Mouse (Mus musculus): Measurements from ENCODE around the gene Ptprn2. TPM values are rescaled to one million over a fixed set of nuclear protein-coding genes. Genes with fewer than 3 reads are reported as not detected.

The Ptprn2 gene
- polyA plus RNA-seq, 1 experiment from 2014 or later, result 0.09 TPM

GRCm38 (mm10) chr12:117268543-117269172 is 783.1 kb downstream of the Ptprn2 start:
- Histone ChIP-seq H3K4me1 (peaks cover 12% of the 10 kb centered on the region), H3K27me3 (ENCODE audit: low read depth, poor library complexity, severe bottlenecking) (no peaks in the 10 kb centered on the region), H3K4me3 (no peak overlapping the region), H3K27ac (no peak overlapping the region), H3K9me3 (replicated peaks) (no peaks in the 10 kb centered on the region), H3K36me3 (no peaks in the 10 kb centered on the region)
- no peak for DNase-seq (ENCODE audit: low spot score)
- WGBS, result 77% methylated on average over 7 of the region's 7 CpGs

GRCm38 (mm10) chr12:117269310-117269709 is 783.8 kb downstream of the Ptprn2 start:
- peaks cover 12% of the 10 kb centered on the region for H3K4me1 ChIP-seq
- H3K27me3 ChIP-seq (ENCODE audit: low read depth, poor library complexity, severe bottlenecking), result no peaks in the 10 kb centered on the region
- H3K9me3 ChIP-seq (replicated peaks), result no peaks in the 10 kb centered on the region
- no peak for DNase-seq (ENCODE audit: low spot score)
- WGBS, result 87% methylated on average over 4 of the region's 4 CpGs
- H3K27ac ChIP-seq, result no peak overlapping the region
- H3K36me3 ChIP-seq, result no peaks in the 10 kb centered on the region
- no peak overlapping the region for H3K4me3 ChIP-seq

GRCm38 (mm10) chr12:117270199-117270598 is 784.7 kb downstream of the Ptprn2 start:
- no peaks in the 10 kb centered on the region for H3K36me3 ChIP-seq
- H3K27ac ChIP-seq, result no peak overlapping the region
- H3K4me1 ChIP-seq, result peaks cover 12% of the 10 kb centered on the region
- H3K9me3 ChIP-seq (replicated peaks), result no peaks in the 10 kb centered on the region
- 83% methylated on average over 4 of the region's 4 CpGs for WGBS
- DNase-seq (ENCODE audit: low spot score), result no peak
- H3K4me3 ChIP-seq, result no peak overlapping the region
- no peaks in the 10 kb centered on the region for H3K27me3 ChIP-seq (ENCODE audit: low read depth, poor library complexity, severe bottlenecking)

GRCm38 (mm10) chr12:117273166-117273565 is 787.6 kb downstream of the Ptprn2 start:
- WGBS, result 10% methylated on average over 4 of the region's 4 CpGs
- peaks cover 12% of the 10 kb centered on the region for H3K4me1 ChIP-seq
- H3K36me3 ChIP-seq, result no peaks in the 10 kb centered on the region
- no peak overlapping the region for H3K4me3 ChIP-seq
- H3K9me3 ChIP-seq (replicated peaks), result no peaks in the 10 kb centered on the region
- DNase-seq (ENCODE audit: low spot score), result no peak
- no peak overlapping the region for H3K27ac ChIP-seq
- no peaks in the 10 kb centered on the region for H3K27me3 ChIP-seq (ENCODE audit: low read depth, poor library complexity, severe bottlenecking)

- no peaks in the 10 kb centered on the region for H3K9me3 ChIP-seq (replicated peaks)
- 81% methylated on average over 5 of the region's 5 CpGs for WGBS
- H3K4me1 ChIP-seq, result peaks cover 12% of the 10 kb centered on the region
- no peak overlapping the region for H3K27ac ChIP-seq
- no peaks in the 10 kb centered on the region for H3K27me3 ChIP-seq (ENCODE audit: low read depth, poor library complexity, severe bottlenecking)
- no peak for DNase-seq (ENCODE audit: low spot score)
- H3K36me3 ChIP-seq, result no peaks in the 10 kb centered on the region
- no peak overlapping the region for H3K4me3 ChIP-seq
Measured at GRCm38 (mm10) chr12:117274576-117274975, 789.1 kb downstream of the Ptprn2 start.

GRCm38 (mm10) chr12:117280790-117281189 is 795.3 kb downstream of the Ptprn2 start:
- Histone ChIP-seq H3K4me1 (no peaks in the 10 kb centered on the region), H3K27me3 (ENCODE audit: low read depth, poor library complexity, severe bottlenecking) (no peaks in the 10 kb centered on the region), H3K36me3 (no peaks in the 10 kb centered on the region), H3K4me3 (no peak overlapping the region), H3K9me3 (replicated peaks) (no peaks in the 10 kb centered on the region), H3K27ac (no peak overlapping the region)
- DNase-seq (ENCODE audit: low spot score), result no peak
- 93% methylated on average over 3 of the region's 3 CpGs for WGBS

- Histone ChIP-seq H3K27me3 (ENCODE audit: low read depth, poor library complexity, severe bottlenecking) (no peaks in the 10 kb centered on the region), H3K4me1 (no peaks in the 10 kb centered on the region), H3K36me3 (no peaks in the 10 kb centered on the region), H3K9me3 (replicated peaks) (no peaks in the 10 kb centered on the region), H3K27ac (no peak overlapping the region), H3K4me3 (no peak overlapping the region)
- WGBS, result 87% methylated on average over 2 of the region's 2 CpGs
- DNase-seq (ENCODE audit: low spot score), result no peak
Measured at GRCm38 (mm10) chr12:117282659-117283058, 797.1 kb downstream of the Ptprn2 start.

- WGBS, result 86% methylated on average over 2 of the region's 2 CpGs
- Histone ChIP-seq H3K27me3 (ENCODE audit: low read depth, poor library complexity, severe bottlenecking) (no peaks in the 10 kb centered on the region), H3K27ac (no peak overlapping the region), H3K36me3 (no peaks in the 10 kb centered on the region), H3K4me1 (no peaks in the 10 kb centered on the region), H3K9me3 (replicated peaks) (no peaks in the 10 kb centered on the region), H3K4me3 (no peak overlapping the region)
- no peak for DNase-seq (ENCODE audit: low spot score)
Measured at GRCm38 (mm10) chr12:117287456-117287855, 801.9 kb downstream of the Ptprn2 start.

- H3K36me3 ChIP-seq, result no peaks in the 10 kb centered on the region
- DNase-seq (ENCODE audit: low spot score), result no peak
- H3K4me1 ChIP-seq, result no peaks in the 10 kb centered on the region
- H3K4me3 ChIP-seq, result no peak overlapping the region
- H3K9me3 ChIP-seq (replicated peaks), result no peaks in the 10 kb centered on the region
- H3K27me3 ChIP-seq (ENCODE audit: low read depth, poor library complexity, severe bottlenecking), result no peaks in the 10 kb centered on the region
- no peak overlapping the region for H3K27ac ChIP-seq
- 78% methylated on average over 3 of the region's 3 CpGs for WGBS
Measured at GRCm38 (mm10) chr12:117291943-117292342, 806.4 kb downstream of the Ptprn2 start.

GRCm38 (mm10) chr12:117296792-117297191 is 811.3 kb downstream of the Ptprn2 start:
- Histone ChIP-seq H3K4me1 (no peaks in the 10 kb centered on the region), H3K36me3 (no peaks in the 10 kb centered on the region), H3K9me3 (replicated peaks) (no peaks in the 10 kb centered on the region), H3K27ac (no peak overlapping the region), H3K4me3 (no peak overlapping the region), H3K27me3 (ENCODE audit: low read depth, poor library complexity, severe bottlenecking) (no peaks in the 10 kb centered on the region)
- DNase-seq (ENCODE audit: low spot score), result no peak
- 58% methylated on average over 2 of the region's 2 CpGs for WGBS

GRCm38 (mm10) chr12:117299084-117299483 is 813.6 kb downstream of the Ptprn2 start:
- no peaks in the 10 kb centered on the region for H3K4me1 ChIP-seq
- DNase-seq (ENCODE audit: low spot score), result no peak
- no peaks in the 10 kb centered on the region for H3K36me3 ChIP-seq
- 88% methylated on average over 3 of the region's 3 CpGs for WGBS
- no peaks in the 10 kb centered on the region for H3K9me3 ChIP-seq (replicated peaks)
- H3K27ac ChIP-seq, result no peak overlapping the region
- H3K4me3 ChIP-seq, result no peak overlapping the region
- H3K27me3 ChIP-seq (ENCODE audit: low read depth, poor library complexity, severe bottlenecking), result no peaks in the 10 kb centered on the region

GRCm38 (mm10) chr12:117304751-117305624 is 819.5 kb downstream of the Ptprn2 start:
- H3K9me3 ChIP-seq (replicated peaks), result no peaks in the 10 kb centered on the region
- no peaks in the 10 kb centered on the region for H3K4me1 ChIP-seq
- no peak for DNase-seq (ENCODE audit: low spot score)
- no peaks in the 10 kb centered on the region for H3K27me3 ChIP-seq (ENCODE audit: low read depth, poor library complexity, severe bottlenecking)
- H3K36me3 ChIP-seq, result no peaks in the 10 kb centered on the region
- H3K27ac ChIP-seq, result no peak overlapping the region
- WGBS, result 90% methylated on average over 17 of the region's 17 CpGs
- H3K4me3 ChIP-seq, result no peak overlapping the region

- H3K36me3 ChIP-seq, result no peaks in the 10 kb centered on the region
- no peaks in the 10 kb centered on the region for H3K27me3 ChIP-seq (ENCODE audit: low read depth, poor library complexity, severe bottlenecking)
- H3K4me1 ChIP-seq, result no peaks in the 10 kb centered on the region
- no peak overlapping the region for H3K4me3 ChIP-seq
- WGBS, result 82% methylated on average over 5 of the region's 5 CpGs
- no peak overlapping the region for H3K27ac ChIP-seq
- H3K9me3 ChIP-seq (replicated peaks), result no peaks in the 10 kb centered on the region
- DNase-seq (ENCODE audit: low spot score), result no peak
Measured at GRCm38 (mm10) chr12:117305625-117306105, 820.1 kb downstream of the Ptprn2 start.
